Mouse (Mus musculus) heart, embryonic 14.5 days (tissue): ENCODE data around the gene Trpm3. TPM values are rescaled to one million over a fixed set of nuclear protein-coding genes. Genes with fewer than 3 reads are reported as not detected.

ENCODE experiments used
- ATAC-seq: fragments of 200-750 bp; cut with Nextera tagmentation; 2 replicates; pipeline ENCODE4 v1.8.0; 2017; ENCODE audit warnings: low read depth, moderate TSS enrichment; ENCODE audit not compliant: insufficient number of reproducible peaks, insufficient read depth, low FRiP score
- H3K27ac ChIP-seq, 2 experiments: fragments of 200-500 bp in 1 of 2; fragments of 300-500 bp in 1 of 2; sonication (generic) in 1 of 2; replicated peaks in 1 of 2; 2 replicates each; pipeline ENCODE4 v1.5.1; 2012 to 2014; ENCODE audit warnings: low read depth in 2 of 2, low read length in 2 of 2, control low read depth in 1 of 2, mild to moderate bottlenecking in 1 of 2, mixed read lengths in 1 of 2; ENCODE audit not compliant: control insufficient read depth in 1 of 2, insufficient read depth in 1 of 2
- H3K27me3 ChIP-seq: fragments of 300-500 bp; sonication (generic); 2 replicates; pipeline ENCODE4 v1.6.1; 2014; ENCODE audit warnings: mild to moderate bottlenecking, low read length, control low read depth; ENCODE audit not compliant: control insufficient read depth, insufficient read depth
- H3K36me3 ChIP-seq: fragments of 300-500 bp; sonication (generic); 2 replicates; pipeline ENCODE4 v1.6.1; 2014; ENCODE audit warnings: mild to moderate bottlenecking, control low read depth, low read length, mixed read lengths; ENCODE audit not compliant: control insufficient read depth, insufficient read depth
- H3K4me1 ChIP-seq, 2 experiments: fragments of 200-500 bp in 1 of 2; fragments of 300-500 bp in 1 of 2; sonication (generic) in 1 of 2; 2 replicates each; pipeline ENCODE4 v1.6.1; 2012 to 2014; ENCODE audit warnings: low read length in 2 of 2, control low read depth in 1 of 2, mixed read lengths in 1 of 2; ENCODE audit not compliant: control insufficient read depth in 2 of 2, insufficient read depth in 2 of 2
- H3K4me2 ChIP-seq: fragments of 300-500 bp; sonication (generic); 2 replicates; pipeline ENCODE4 v1.6.1; 2014; ENCODE audit warnings: mild to moderate bottlenecking, low read length
- H3K4me3 ChIP-seq, 2 experiments: fragments of 200-500 bp in 1 of 2; fragments of 300-500 bp in 1 of 2; sonication (generic) in 1 of 2; 2 replicates each; pipeline ENCODE4 v1.5.1; 2012 to 2014; ENCODE audit warnings: low read length in 2 of 2, mild to moderate bottlenecking in 2 of 2, control low read depth in 1 of 2, low read depth in 1 of 2, moderate library complexity in 1 of 2; ENCODE audit not compliant: control insufficient read depth in 1 of 2, insufficient read depth in 1 of 2
- H3K9ac ChIP-seq: fragments of 300-500 bp; sonication (generic); 2 replicates; pipeline ENCODE4 v1.6.1; 2014; ENCODE audit warnings: mild to moderate bottlenecking, low read length
- H3K9me3 ChIP-seq: fragments of 300-500 bp; sonication (generic); 2 replicates; pipeline ENCODE4 v1.6.1; 2016; ENCODE audit warnings: low read length, control low read depth; ENCODE audit not compliant: control insufficient read depth
- WGBS: fragments of 180-500 bp; shearing (Covaris S2); extraction: QIAGEN DNeasy Blood & Tissue Kit; methylation state at CpG from one replicate; pipeline ENCODE4 v1.1.7; 2014; 5-methylcytosine and 5-hydroxymethylcytosine counted together
- polyA plus RNA-seq: library from polyadenylated mRNA; unstranded; fragments of >200 nt; fragmentation: Nextera tagmentation; extraction: Ambion mirVana; gene quantifications from 2 replicates; pipeline ENCODE4 v1.2.1, GENCODE M21; 2014

Gene Trpm3
- polyA plus RNA-seq, 1 experiment from 2014 or later = 1.2 TPM

DNA sequence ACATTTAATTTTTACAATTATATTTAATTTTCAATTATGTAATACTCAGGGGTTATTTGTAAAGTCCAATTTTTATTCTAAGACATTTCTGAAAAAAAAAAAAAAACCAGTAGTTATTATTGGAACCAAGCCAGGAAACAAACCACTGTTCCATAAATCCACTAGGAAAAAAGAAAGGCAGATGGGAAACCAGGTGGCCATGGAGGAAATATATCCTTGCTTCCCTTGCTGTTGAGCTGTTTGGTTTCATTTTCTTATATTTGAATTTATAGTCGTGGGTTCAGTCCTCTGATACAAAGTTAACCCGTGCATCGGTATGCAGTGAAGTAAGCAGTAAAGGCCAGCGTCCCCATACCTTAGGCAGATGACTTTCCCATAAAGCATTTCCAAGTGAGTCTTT is 720.8 kb downstream of the Trpm3 start:
- no peaks in the 10 kb centered on the region for H3K36me3 ChIP-seq
- no peak overlapping the region for H3K27ac ChIP-seq
- no peaks in the 10 kb centered on the region for H3K27me3 ChIP-seq
- no peak overlapping the region for H3K4me2 ChIP-seq
- no peaks in the 10 kb centered on the region for H3K9me3 ChIP-seq
- no peaks in the 10 kb centered on the region for H3K4me1 ChIP-seq
- 91% methylated on average over 4 of the region's 4 CpGs for WGBS
- no peak for ATAC-seq
- no peak overlapping the region for H3K4me3 ChIP-seq
- no peak overlapping the region for H3K9ac ChIP-seq

DNA sequence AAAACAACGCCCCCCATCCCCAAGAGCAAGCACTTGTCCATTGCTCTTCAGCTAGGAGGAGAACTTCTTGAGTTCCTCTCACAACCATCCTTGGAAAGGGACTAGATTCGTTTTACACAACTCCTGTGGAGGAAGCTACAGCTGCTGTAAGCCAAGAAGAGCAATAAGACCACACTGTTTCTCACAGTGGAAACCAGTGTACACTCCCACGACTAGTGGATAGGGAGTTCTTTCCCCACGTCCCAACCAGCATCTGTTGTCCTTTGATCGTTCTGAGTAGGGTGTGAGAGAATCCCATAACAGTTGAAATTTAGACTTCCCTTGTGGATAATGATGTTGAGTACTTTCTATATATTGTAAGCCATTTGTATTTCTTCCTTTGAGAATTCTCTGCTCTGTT is 728.6 kb downstream of the Trpm3 start:
- Histone ChIP-seq H3K4me3 (no peak overlapping the region), H3K27ac (no peak overlapping the region), H3K27me3 (no peaks in the 10 kb centered on the region), H3K9me3 (no peaks in the 10 kb centered on the region), H3K4me1 (no peaks in the 10 kb centered on the region), H3K9ac (no peak overlapping the region), H3K36me3 (no peaks in the 10 kb centered on the region), H3K4me2 (no peak overlapping the region)
- 77% methylated on average over 5 of the region's 5 CpGs for WGBS
- no peak for ATAC-seq

GRCm38 (mm10) chr19:22869853-22870252 is 731.0 kb downstream of the Trpm3 start:
- Histone ChIP-seq H3K36me3 (no peaks in the 10 kb centered on the region), H3K4me3 (no peak overlapping the region), H3K9me3 (no peaks in the 10 kb centered on the region), H3K4me1 (no peaks in the 10 kb centered on the region), H3K27ac (no peak overlapping the region), H3K27me3 (no peaks in the 10 kb centered on the region), H3K4me2 (no peak overlapping the region), H3K9ac (no peak overlapping the region)
- ATAC-seq = no peak
- 77% methylated on average over 2 of the region's 2 CpGs for WGBS

- H3K9ac ChIP-seq = no peak overlapping the region
- WGBS = 69% methylated on average over 5 of the region's 5 CpGs
- H3K4me1 ChIP-seq = no peaks in the 10 kb centered on the region
- no peak overlapping the region for H3K4me2 ChIP-seq
- no peaks in the 10 kb centered on the region for H3K27me3 ChIP-seq
- ATAC-seq = no peak
- H3K27ac ChIP-seq = no peak overlapping the region
- no peak overlapping the region for H3K4me3 ChIP-seq
- no peaks in the 10 kb centered on the region for H3K36me3 ChIP-seq
- no peaks in the 10 kb centered on the region for H3K9me3 ChIP-seq
Measured at GRCm38 (mm10) chr19:22872456-22872855, 733.6 kb downstream of the Trpm3 start.

GRCm38 (mm10) chr19:22880199-22880598 is 741.4 kb downstream of the Trpm3 start:
- no peak overlapping the region for H3K4me3 ChIP-seq
- no peak overlapping the region for H3K27ac ChIP-seq
- no peaks in the 10 kb centered on the region for H3K9me3 ChIP-seq
- ATAC-seq = no peak
- H3K36me3 ChIP-seq = no peaks in the 10 kb centered on the region
- 0 out of 2 replicates have a peak, but pooled peaks cover 5% of the 10 kb centered on the region for H3K27me3 ChIP-seq
- no peaks in the 10 kb centered on the region for H3K4me1 ChIP-seq
- WGBS = 62% methylated on average over 1 of the region's 1 CpGs
- no peak overlapping the region for H3K9ac ChIP-seq
- H3K4me2 ChIP-seq = no peak overlapping the region

DNA sequence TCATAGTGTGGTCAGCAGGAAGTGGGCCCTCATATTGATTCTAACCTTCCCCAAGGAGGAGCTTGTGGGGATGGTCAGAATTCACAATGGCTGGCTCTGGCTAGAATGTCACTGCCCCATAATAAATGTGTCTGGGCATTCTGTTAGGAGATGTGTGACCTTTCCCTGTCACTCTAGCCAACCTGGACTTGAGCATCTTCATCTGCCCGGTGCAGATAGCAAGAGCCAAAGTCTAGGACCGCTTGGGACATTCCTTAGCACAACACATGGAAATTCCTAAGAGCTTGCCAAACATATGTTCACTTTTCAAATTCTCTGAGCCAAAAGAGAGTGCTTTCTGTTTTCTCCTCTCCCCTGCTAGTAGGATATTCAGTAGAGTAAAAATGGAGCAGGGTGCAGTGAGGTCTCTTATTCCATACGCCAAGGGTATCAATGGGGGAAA is 743.8 kb downstream of the Trpm3 start:
- Histone ChIP-seq H3K9ac (no peak overlapping the region), H3K27me3 (0 out of 2 replicates have a peak, but pooled peaks cover 5% of the 10 kb centered on the region), H3K36me3 (no peaks in the 10 kb centered on the region), H3K27ac (no peak overlapping the region), H3K9me3 (no peaks in the 10 kb centered on the region), H3K4me1 (no peaks in the 10 kb centered on the region), H3K4me2 (no peak overlapping the region), H3K4me3 (no peak overlapping the region)
- 66% methylated on average over 3 of the region's 3 CpGs for WGBS
- ATAC-seq = no peak

DNA sequence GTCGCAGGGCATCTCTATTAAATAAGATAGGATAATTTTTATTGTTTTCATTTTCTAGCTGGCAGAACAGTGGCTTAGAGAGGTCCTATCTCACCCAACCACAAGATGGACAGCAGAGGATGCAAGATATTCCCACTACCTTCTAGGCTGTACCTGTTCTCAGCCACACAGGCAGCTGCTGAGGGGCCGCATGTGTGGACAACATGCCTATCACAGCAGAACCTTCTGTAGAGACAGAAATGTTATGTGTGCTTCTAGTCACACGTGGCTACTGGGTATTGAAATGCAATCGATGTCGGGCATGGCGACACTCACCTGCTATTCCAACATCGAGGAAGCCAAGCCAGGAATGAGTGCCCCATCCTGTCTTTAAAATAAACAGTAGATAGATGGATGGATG is 744.3 kb downstream of the Trpm3 start:
- Histone ChIP-seq H3K36me3 (no peaks in the 10 kb centered on the region), H3K4me2 (no peak overlapping the region), H3K9me3 (no peaks in the 10 kb centered on the region), H3K4me1 (no peaks in the 10 kb centered on the region), H3K27ac (no peak overlapping the region), H3K4me3 (no peak overlapping the region), H3K9ac (no peak overlapping the region), H3K27me3 (0 out of 2 replicates have a peak, but pooled peaks cover 5% of the 10 kb centered on the region)
- WGBS = 84% methylated on average over 7 of the region's 7 CpGs
- no peak for ATAC-seq

DNA sequence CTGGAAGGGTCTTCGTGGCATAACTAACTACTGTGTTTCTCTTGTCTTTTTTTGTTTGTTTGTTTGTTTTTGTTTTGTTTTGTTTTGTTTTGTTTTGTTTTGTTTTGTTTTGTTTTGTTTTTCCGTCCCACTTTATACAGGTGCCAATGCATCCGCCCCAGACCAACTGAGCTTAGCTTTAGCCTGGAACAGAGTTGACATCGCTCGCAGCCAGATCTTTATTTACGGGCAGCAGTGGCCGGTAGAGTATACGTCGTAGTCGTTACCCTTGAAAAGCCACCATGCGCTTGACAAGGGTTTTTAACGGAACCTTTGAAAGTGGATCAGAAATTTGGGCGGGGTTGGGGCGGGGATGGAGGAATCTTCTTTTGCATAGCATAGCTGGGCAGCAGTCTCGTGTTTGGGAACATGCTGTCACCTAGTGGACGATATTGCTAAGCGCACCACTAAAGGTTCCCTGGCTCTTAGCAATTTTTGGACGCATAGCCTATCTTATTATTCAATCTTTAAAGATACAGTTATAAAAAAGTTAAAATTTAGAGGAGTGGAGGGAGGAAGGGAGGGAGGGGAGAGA is 745.0 kb downstream of the Trpm3 start:
- Histone ChIP-seq H3K9me3 (no peaks in the 10 kb centered on the region), H3K36me3 (no peaks in the 10 kb centered on the region), H3K27ac (no peak overlapping the region), H3K4me1 (no peaks in the 10 kb centered on the region), H3K4me2 (peak overlapping the region; percentile 56), H3K27me3 (0 out of 2 replicates have a peak, but pooled peaks cover 5% of the 10 kb centered on the region), H3K4me3 (peak overlapping the region; percentile 19 to 29; a peak in 2 of 4 replicates), H3K9ac (no peak overlapping the region)
- 21% methylated on average over 18 of the region's 18 CpGs for WGBS
- ATAC-seq = no peak
